Mouse (Mus musculus) retina, adult 2 months (tissue): ENCODE measurements at regions not wholly inside any gene's neighbourhood (a gene's known extent, or its start where the extent isn't known, plus 50 kb on each side); places are given as distances from the start of the nearest gene placed in this dataset.

Source experiments
- DNase-seq: peaks from one replicate; pipeline ENCODE4 v3.0.0-alpha.2; 2012; ENCODE audit warnings: low read depth, low spot score

- DNase-seq: no peak
These were observed 179.9 kb upstream of the Il12b start for GRCm38 (mm10) chr11:44219971-44220370.

- DNase-seq: no peak
These were observed 169.9 kb upstream of the Il12b start for GRCm38 (mm10) chr11:44229996-44230395.

GRCm38 (mm10) chr11:44235456-44235855 is 164.4 kb upstream of the Il12b start:
- DNase-seq: no peak

GRCm38 (mm10) chr11:44238051-44238450 is 161.8 kb upstream of the Il12b start:
- no peak for DNase-seq

- DNase-seq: no peak
These were observed 161.3 kb upstream of the Il12b start for GRCm38 (mm10) chr11:44238598-44238997.

- no peak for DNase-seq
These were observed 156.7 kb upstream of the Il12b start for GRCm38 (mm10) chr11:44243184-44243583.

GRCm38 (mm10) chr11:44251821-44252220 is 148.0 kb upstream of the Il12b start:
- no peak for DNase-seq

GRCm38 (mm10) chr11:44260376-44261111 is 139.3 kb upstream of the Il12b start:
- no peak for DNase-seq

GRCm38 (mm10) chr11:44261657-44262056 is 138.2 kb upstream of the Il12b start:
- DNase-seq: no peak

GRCm38 (mm10) chr11:44262571-44262970 is 137.3 kb upstream of the Il12b start:
- no peak for DNase-seq

- DNase-seq: no peak
These were observed 127.6 kb upstream of the Il12b start for GRCm38 (mm10) chr11:44272268-44272667.

GRCm38 (mm10) chr11:44278521-44279208 is 121.2 kb upstream of the Il12b start:
- DNase-seq: no peak

- no peak for DNase-seq
These were observed 113.9 kb upstream of the Il12b start for GRCm38 (mm10) chr11:44285961-44286360.

GRCm38 (mm10) chr11:44288825-44289224 is 111.0 kb upstream of the Il12b start:
- no peak for DNase-seq

- no peak for DNase-seq
These were observed 96.1 kb upstream of the Il12b start for GRCm38 (mm10) chr11:44303786-44304185.

- no peak for DNase-seq
These were observed 83.8 kb upstream of the Il12b start for GRCm38 (mm10) chr11:44316061-44316460.

GRCm38 (mm10) chr11:44319136-44319535 is 80.7 kb upstream of the Il12b start:
- DNase-seq: no peak

- DNase-seq: no peak
These were observed 76.5 kb upstream of the Il12b start for GRCm38 (mm10) chr11:44323314-44323713.

- no peak for DNase-seq
These were observed 74.8 kb upstream of the Il12b start for GRCm38 (mm10) chr11:44325066-44325465.

- no peak for DNase-seq
These were observed 74.3 kb upstream of the Il12b start for GRCm38 (mm10) chr11:44325525-44325924.

- no peak for DNase-seq
These were observed 70.4 kb upstream of the Il12b start for GRCm38 (mm10) chr11:44329503-44329902.

- no peak for DNase-seq
These were observed 69.4 kb upstream of the Il12b start for GRCm38 (mm10) chr11:44330438-44330837.
